Mouse (Mus musculus): ENCODE results near the gene Igsf9b.
A peak's percentile ranks its signal among the peaks of the same experiment; 100 is the strongest.

The Igsf9b gene

GRCm38 (mm10) chr9:27289543-27290308, 9.3 kb upstream of the Igsf9b start:
- DNase-seq (ENCODE audit: low read depth): no peak

GRCm38 (mm10) chr9:27294380-27294779, 4.6 kb upstream of the Igsf9b start:
- no peak for DNase-seq (ENCODE audit: low read depth)

DNA sequence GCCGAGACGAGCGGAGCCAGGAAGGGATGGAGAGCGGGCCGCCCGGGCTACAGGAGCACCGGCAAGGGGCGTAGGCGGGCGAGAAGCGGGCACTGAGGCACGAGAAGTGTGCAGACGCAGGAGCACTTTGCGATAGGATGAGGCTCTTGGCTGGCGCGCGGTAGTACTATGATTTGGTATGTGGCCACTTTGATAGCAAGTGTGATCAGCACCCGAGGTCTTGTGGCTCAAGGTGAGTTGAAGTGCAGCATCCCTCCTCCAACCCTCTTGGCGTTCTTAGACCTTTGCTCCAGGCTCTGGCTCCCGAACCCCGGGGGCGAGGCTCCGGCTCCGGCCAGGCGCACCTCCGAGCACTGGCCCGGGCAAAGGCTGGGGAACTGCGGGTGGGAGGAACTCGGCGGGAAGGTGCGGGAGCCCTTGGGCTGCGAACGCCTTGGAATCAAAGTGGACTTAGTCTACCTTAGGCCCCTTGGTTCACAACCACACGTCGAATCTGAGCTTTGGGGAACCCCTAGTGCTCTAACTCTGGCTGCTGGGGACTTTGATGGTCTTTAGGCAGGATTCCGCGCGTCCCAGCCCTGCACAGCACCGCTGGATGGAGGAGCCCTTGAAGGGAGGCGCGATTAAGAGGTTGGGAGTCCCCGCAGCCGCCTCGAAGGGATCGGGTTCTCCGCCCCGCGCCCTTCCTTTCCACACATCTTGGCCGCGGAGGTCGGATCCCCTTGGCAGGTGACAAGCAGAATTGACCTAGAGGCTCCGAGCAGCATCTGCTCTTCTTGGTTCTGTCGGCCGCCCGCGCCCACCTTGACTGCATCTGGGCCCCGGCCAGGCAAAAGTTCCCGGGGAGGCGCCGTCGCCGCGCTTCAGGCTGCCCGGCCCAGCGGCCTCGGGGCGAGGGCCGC, 533 bp downstream of the Igsf9b start:
- no peak for DNase-seq (ENCODE audit: low read depth)

GRCm38 (mm10) chr9:27300188-27300691, 1.2 kb downstream of the Igsf9b start:
- no peak for DNase-seq (ENCODE audit: low read depth)

DNA sequence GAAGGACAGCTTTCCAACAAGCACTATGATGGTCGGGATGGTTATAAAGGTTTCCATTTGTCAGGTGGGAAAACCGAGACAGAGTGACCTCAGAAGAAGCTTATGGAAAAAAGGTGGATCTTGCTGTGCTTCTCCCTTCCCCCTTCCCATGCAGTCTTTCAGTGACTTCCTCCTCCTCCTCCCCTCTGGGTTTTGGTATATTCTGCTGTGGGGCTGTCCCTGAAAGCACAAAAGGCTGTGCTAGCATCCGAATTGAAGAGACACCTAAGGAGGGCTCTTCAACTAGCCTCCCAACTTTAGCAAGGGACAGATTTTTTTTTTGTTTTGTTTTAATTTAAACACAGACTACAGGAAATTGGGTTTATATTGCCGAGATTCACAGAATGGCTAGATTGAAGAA, 1.7 kb downstream of the Igsf9b start:
- no peak for DNase-seq (ENCODE audit: low read depth)

DNA sequence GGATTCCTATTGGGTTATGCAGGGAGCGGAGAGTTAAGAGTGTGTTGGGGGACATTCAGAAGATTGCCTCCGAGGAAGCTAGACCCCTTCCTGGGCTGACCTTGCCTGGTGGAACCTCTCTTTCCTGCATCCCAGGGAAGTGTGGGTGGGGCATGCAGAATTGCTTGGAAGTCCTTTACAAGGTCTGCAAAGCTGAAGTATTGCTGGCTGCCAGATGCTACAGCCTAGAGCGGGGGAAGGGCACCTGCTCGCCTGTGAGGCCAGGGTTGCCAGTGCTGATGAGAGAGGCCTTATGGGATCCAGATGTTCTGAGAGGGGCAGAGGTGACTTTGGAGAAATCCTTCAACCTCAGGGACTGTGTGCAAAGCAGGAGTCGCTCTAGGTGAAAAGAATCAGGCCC, 2.5 kb downstream of the Igsf9b start:
- no peak for DNase-seq (ENCODE audit: low read depth)

- no peak for DNase-seq (ENCODE audit: low read depth)
These were observed 3.3 kb downstream of the Igsf9b start for GRCm38 (mm10) chr9:27302291-27302690.

DNA sequence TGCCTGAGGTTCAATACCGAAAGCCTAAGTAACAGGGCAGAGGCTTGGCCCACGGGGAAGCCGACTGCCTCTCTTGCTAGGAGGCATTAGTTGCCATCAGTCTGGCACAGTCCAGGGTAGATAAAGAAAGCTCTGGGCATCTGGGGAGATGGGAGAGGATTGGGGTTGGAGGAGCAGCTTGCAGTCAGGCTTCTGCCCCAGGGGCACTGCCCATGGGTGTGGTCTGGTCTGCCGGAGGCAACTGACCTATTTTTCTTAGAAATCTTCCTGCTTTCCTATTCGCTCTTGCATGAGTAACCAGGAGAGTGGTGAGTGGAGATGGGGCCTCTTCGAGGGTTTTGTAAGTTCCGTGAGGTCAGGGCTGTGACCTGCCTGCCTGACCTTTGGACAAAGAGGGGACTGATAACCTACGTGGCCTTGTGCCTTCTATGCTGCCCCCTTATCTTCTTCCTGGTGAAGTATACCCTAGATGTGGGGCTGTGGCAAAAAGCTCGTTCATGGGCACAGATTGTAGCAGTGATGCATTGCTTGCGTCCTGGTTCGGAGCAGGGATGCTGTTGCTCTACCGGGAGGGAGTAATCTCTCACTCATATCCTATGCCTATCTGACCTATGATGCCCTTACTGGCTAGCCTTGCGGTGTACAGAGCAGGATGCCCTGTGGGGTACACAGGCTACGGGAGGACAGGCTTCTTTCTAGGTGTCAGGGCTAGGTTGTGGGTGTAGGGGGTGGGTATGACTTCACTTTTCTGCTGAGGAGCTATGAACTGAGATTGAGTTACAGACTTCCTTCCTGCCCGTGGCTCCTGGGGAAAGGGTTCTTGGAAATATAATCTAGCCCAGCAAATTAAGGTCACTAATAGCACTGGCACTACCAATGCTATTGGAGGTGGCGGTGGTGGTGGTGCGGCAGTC, 4.8 kb downstream of the Igsf9b start:
- DNase-seq (ENCODE audit: low read depth): no peak

- DNase-seq (ENCODE audit: low read depth): no peak
These were observed 5.6 kb downstream of the Igsf9b start for GRCm38 (mm10) chr9:27304485-27305102.

- DNase-seq (ENCODE audit: low read depth): no peak
These were observed 6.5 kb downstream of the Igsf9b start for GRCm38 (mm10) chr9:27305502-27305901.

DNA sequence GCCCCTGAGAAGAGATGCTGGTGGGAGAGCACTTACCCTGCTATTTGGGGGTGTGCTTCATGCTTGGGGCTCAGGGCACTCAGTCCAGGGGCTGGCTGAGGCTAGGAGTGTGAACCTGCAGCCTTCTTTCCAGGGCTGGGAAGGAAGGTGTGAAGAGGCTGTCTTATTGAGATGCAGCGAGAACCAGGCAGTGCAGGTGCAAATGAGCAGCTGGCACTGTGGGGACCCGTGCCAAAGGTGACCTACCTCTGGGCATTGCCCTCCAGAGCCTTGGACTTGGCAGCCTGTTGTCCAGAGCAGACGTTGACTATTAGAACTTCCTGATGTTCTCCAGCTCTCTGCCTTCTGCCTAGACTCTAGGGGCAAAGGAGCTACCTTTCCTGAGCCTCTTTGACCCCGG, 7.6 kb downstream of the Igsf9b start:
- DNase-seq (ENCODE audit: low read depth): no peak

GRCm38 (mm10) chr9:27307265-27307664, 8.3 kb downstream of the Igsf9b start:
- DNase-seq (ENCODE audit: low read depth): no peak

DNA sequence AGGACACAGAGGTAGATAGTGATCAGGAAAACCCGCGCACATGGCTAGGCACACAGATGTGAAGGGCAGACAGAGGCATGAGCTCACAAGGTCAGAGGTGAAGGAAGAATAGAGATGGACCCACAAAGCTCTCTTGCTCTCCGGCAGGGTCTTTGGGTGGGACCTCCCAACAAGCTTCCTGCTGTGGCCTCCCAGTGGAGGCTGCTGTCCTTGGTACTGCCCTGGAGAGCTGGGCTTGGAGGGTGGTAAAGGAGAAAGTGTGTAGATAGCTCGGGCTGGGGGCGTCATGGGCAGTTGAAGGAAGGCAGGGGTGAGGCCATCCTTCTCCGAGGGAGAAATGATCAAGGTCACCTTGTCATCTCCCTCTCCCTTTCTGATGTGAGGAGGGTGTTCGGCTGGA, 9.0 kb downstream of the Igsf9b start:
- no peak for DNase-seq (ENCODE audit: low read depth)

DNA sequence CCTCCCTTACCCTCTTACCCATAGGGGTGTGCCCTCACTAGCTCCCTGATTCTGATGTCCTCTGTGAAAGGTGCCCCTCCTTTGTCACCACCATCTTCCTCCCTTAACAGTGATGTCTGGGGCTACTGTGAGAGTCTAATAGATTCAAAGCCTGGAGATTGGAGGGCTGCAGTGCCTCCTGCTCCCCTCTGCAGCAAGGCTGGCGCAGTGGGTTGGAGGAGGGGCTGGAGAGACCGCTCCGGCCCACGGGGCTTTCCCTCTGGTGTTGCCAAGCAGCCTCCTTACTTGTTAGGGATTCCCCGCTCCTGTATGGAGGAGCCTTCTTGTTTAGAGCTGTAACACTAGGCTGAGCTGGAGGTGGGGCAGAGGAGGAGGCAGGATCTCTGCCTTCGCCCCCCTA, 9.6 kb downstream of the Igsf9b start:
- no peak for DNase-seq (ENCODE audit: low read depth)

GRCm38 (mm10) chr9:27310005-27310404, 11.0 kb downstream of the Igsf9b start:
- DNase-seq (ENCODE audit: low read depth): peak; percentile 21

DNA sequence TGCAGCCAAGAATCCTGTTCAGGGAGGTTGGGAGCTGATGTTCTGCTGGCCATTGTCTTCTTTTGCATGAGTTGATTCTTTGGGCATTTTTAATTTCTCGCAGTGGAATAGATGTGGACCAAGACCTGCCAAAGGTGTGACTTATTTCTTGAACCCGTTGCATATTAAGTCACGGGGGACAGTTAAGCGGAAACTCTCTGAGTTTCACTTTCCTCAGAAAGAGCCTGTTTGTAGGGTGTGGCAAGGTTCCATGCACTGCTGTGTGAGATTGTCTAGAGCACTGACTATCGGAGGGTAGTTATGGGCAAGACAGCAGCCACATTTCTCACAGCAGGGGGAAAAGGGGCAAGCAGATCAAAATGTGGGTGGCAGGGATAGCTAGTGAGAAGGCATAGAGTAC, 14.4 kb downstream of the Igsf9b start:
- no peak for DNase-seq (ENCODE audit: low read depth)

DNA sequence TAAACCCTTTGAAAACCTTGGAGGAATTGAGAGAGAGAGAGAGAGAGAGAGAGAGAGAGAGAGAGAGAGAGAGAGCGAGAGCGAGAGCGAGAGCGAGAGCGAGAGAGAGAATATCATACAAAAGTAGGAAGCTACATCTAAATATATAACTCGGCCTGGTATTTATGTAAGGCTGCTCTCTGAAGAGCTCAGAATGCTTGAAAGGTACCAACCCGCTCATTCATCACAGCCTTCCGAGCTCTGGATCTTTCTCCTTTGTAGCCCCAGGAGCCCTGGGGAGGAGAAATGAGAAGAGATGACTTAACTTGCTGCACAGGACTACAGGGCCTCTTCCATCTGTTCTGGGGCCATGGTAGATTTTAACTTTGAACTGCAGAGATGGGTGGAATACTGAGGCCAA, 22.3 kb downstream of the Igsf9b start:
- DNase-seq (ENCODE audit: low read depth): no peak

GRCm38 (mm10) chr9:27322277-27322676, 23.3 kb downstream of the Igsf9b start:
- DNase-seq (ENCODE audit: low read depth): no peak

- no peak for DNase-seq (ENCODE audit: low read depth)
These were observed 24.4 kb downstream of the Igsf9b start for GRCm38 (mm10) chr9:27323412-27323811.

DNA sequence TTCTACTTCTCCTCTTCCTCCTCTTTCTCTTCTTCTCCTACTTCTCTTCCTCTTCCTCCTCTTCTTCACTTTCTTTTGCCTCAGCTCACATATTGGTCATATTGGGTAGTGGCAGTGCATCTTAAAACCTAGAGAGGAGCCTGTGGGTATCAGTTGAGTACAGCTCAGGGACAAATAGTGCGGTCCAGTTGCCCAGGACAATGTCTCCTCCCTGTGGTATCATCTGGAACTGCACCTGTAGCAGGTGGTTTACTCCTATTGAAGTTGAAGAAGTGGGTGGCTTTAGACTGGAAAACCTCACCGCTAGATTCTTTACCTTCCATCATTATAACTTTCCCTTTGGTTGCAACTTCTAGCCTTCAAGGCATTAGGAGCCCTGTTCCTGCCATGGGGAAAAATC, 26.9 kb downstream of the Igsf9b start:
- DNase-seq (ENCODE audit: low read depth): peak; percentile 35

DNA sequence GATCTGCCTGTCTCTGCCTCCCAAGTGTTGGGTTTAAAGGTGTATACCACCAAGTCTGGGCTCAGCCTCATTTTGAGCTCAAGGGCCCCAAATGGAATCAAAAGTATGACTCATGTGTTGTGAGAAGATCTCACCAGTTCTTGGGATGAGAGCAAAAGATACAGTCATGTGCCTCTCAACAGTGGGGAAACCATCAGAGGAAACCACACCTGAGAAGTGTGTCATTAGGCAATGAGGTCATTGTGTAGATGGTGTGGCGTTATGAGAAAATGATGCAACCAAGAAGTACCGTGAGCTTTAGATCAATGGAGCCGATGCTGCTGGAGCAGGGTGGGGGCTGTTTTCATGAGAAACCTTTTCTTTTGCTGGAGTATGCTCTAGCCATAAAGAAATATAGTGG, 28.6 kb downstream of the Igsf9b start:
- no peak for DNase-seq (ENCODE audit: low read depth)

- DNase-seq (ENCODE audit: low read depth): no peak
These were observed 31.4 kb downstream of the Igsf9b start for GRCm38 (mm10) chr9:27330374-27330773.

Data from fibroblast of lung, adult 2 months (primary cell).